Mouse (Mus musculus): Measurements from ENCODE around the gene Trim28. TPM values are rescaled to one million over a fixed set of nuclear protein-coding genes. Genes with fewer than 3 reads are reported as not detected.
"Not testable (repeated sequence)": the region's sequence is repeated elsewhere in the genome, so short reads cannot be mapped to it uniquely, and the experiment has no call there.

The Trim28 gene
- polyA plus RNA-seq, 1 experiment from 2014 or later, result 273 TPM

DNA sequence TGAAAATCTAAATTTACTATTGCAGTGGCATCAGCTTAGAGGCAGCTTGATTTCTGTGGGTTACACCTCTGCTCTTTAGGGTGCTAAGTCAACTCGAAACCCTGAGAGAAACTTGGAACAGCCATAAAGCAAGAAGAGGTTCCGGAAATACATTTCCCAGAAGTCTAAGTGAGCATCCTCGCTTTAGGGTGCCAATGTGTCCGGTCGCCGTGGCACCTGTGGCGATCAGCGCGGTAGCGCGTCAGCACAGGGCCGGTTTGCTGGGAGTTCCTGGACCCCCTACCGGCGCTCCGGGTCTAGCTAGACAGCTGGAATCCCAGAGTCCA, 55.0 kb downstream of the Trim28 start:
- peaks cover 4% of the 10 kb centered on the region; the same call in 1 of the 2 replicates for H3K36me3 ChIP-seq
- H3K4me2 ChIP-seq (replicated peaks), result peak overlapping the region; percentile 54
- no peak for ATAC-seq
- H3K4me1 ChIP-seq (replicated peaks), result peaks cover 7% of the 10 kb centered on the region
- peak overlapping the region; percentile 71 for H3K9ac ChIP-seq (replicated peaks)
- H3K27ac ChIP-seq, result peak overlapping the region; percentile 97
- H3K9me3 ChIP-seq, result no peaks in the 10 kb centered on the region
- WGBS, result 3% methylated on average over 15 of the region's 15 CpGs
- H3K27me3 ChIP-seq, result no peaks in the 10 kb centered on the region
- peak overlapping the region; percentile 58 for H3K4me3 ChIP-seq (replicated peaks)

DNA sequence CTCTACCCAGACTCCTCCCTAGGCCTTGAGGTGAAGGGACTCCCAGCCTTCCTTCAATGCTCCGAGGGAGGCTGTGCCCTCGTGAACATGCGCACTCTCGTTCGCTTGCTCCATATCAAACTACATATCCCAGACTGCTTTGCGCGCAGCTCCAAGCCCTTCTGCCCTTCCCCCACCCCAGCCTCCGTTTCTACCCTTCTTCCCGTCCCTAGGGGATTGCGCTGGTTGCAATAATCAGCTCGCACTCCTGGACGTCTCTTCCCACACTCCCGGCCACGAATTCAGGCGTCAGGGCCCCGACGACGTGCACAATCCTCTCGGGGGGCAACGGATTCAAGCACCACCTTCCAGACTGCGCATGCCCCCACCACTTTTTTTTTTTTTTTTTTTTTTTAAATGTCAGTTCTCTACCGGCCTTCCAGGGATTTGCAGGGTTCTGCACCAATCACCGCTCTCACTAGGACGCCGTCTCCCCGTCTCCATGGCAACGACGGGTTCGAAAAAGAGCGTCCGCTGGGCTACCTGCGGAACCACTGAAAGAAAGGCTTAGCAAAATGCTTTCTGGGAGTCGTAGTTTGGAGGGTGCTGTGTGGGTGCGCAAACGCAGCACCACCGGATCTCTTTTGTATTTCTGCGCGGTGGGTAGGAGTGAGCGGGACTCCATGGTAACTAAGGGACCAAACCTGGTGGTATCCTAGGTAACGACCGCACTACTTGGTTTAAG, 55.5 kb downstream of the Trim28 start, which contains the start of gene Mzf1:
Mzf1 (minus strand) TSS at position 478 of the 724 bp plus-strand sequence.
- Histone ChIP-seq H3K27me3 (no peaks in the 10 kb centered on the region), H3K27ac (peak within 1 kb of the TSS; percentile 97), H3K9ac (replicated peaks) (peak within 1 kb of the TSS; percentile 71), H3K36me3 (peaks cover 4% of the 10 kb centered on the region; the same call in 1 of the 2 replicates), H3K4me1 (replicated peaks) (peaks cover 7% of the 10 kb centered on the region), H3K4me3 (replicated peaks) (peak within 1 kb of the TSS; percentile 58), H3K4me2 (replicated peaks) (peak within 1 kb of the TSS; percentile 54), H3K9me3 (no peaks in the 10 kb centered on the region)
- ATAC-seq, result peak; percentile 96
- WGBS, result under 1% methylated on average over 41 of the region's 41 CpGs

DNA sequence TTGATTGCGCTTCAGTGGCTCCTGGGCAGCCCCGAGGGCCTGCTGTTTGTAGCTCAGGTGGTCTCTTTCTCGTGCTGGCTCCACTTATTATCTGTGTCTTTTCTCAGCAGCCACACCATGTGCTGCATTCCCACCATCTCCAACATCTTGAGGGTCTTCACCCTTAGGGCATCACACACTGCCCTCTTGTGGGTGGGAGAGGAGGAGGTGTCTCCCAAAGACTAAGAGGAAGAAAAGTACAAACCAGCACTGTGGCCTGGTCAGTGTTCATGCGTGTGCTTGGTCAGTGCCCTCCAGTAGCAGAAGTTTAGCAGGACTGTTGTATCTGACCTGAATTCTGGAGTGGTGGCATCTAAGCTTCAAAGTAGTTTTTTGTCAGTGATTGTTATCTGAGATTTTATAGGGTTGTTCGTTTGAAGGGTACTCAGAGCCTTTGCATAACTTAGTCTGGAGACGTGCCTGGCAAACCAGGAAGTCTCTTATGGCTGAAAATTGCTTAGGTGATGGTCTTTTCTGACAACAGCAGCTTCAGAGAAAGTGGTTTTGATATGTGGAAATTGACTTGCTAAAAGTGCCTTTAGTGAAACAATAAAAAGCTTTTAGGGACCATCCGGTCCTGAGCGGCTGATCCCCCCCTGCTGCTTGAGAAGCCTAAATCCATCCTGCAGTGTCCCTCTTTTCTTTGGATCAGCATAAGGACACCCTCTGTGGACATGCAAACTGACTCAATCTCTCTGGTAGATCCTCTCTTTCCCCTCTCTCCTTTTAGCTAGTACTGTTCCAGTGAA, 58.2 kb downstream of the Trim28 start:
- H3K4me3 ChIP-seq (replicated peaks), result no peak overlapping the region
- no peaks in the 10 kb centered on the region for H3K27me3 ChIP-seq
- H3K27ac ChIP-seq, result no peak overlapping the region
- H3K9me3 ChIP-seq, result no peaks in the 10 kb centered on the region
- H3K4me2 ChIP-seq (replicated peaks), result no peak overlapping the region
- H3K4me1 ChIP-seq (replicated peaks), result peaks cover 7% of the 10 kb centered on the region
- 51% methylated on average over 8 of the region's 8 CpGs for WGBS
- no peak for ATAC-seq
- H3K9ac ChIP-seq (replicated peaks), result no peak overlapping the region
- no peaks in the 10 kb centered on the region for H3K36me3 ChIP-seq

- Histone ChIP-seq H3K27me3 (no peaks in the 10 kb centered on the region), H3K27ac (no peak overlapping the region), H3K4me2 (replicated peaks) (no peak overlapping the region), H3K36me3 (no peaks in the 10 kb centered on the region), H3K9me3 (no peaks in the 10 kb centered on the region), H3K9ac (replicated peaks) (no peak overlapping the region), H3K4me1 (replicated peaks) (no peaks in the 10 kb centered on the region), H3K4me3 (replicated peaks) (no peak overlapping the region)
- WGBS, result 85% methylated on average over 9 of the region's 9 CpGs
- no peak for ATAC-seq
Measured at GRCm38 (mm10) chr7:13059536-13059935, 60.6 kb downstream of the Trim28 start.

- H3K9me3 ChIP-seq; H3K27me3 ChIP-seq; H3K4me1 ChIP-seq (replicated peaks); ATAC-seq; H3K4me3 ChIP-seq (replicated peaks); H3K9ac ChIP-seq (replicated peaks); H3K27ac ChIP-seq; H3K36me3 ChIP-seq; H3K4me2 ChIP-seq (replicated peaks): not testable (repeated sequence)
- 41% methylated on average over 2 of the region's 2 CpGs for WGBS
Measured at GRCm38 (mm10) chr7:13063399-13063798, 64.5 kb downstream of the Trim28 start.

GRCm38 (mm10) chr7:13072293-13072692, 73.4 kb downstream of the Trim28 start:
- no peaks in the 10 kb centered on the region for H3K27me3 ChIP-seq
- no peak overlapping the region for H3K27ac ChIP-seq
- no peak overlapping the region for H3K4me2 ChIP-seq (replicated peaks)
- no peaks in the 10 kb centered on the region for H3K36me3 ChIP-seq
- no peak overlapping the region for H3K9ac ChIP-seq (replicated peaks)
- WGBS, result 62% methylated on average over 5 of the region's 5 CpGs
- H3K9me3 ChIP-seq, result no peaks in the 10 kb centered on the region
- H3K4me3 ChIP-seq (replicated peaks), result no peak overlapping the region
- no peak for ATAC-seq
- no peaks in the 10 kb centered on the region for H3K4me1 ChIP-seq (replicated peaks)

Other genes with a start within 250 kb of the Trim28 start
- 20.8 and 21.4 TPM in 2 replicates for gene Zscan18, start 195.5 kb upstream of the Trim28 start, polyA plus RNA-seq (2015; fragmentation: Nextera tagmentation; extraction: Ambion mirVana)
- gene Zfp329, start 180.3 kb upstream of the Trim28 start, polyA plus RNA-seq (2015; fragmentation: Nextera tagmentation; extraction: Ambion mirVana), result 33.9 and 36.3 TPM in 2 replicates
- 31.8 and 31.9 TPM in 2 replicates for gene Zfp110, start 164.4 kb upstream of the Trim28 start, polyA plus RNA-seq (2015; fragmentation: Nextera tagmentation; extraction: Ambion mirVana)
- 7.4 and 7.6 TPM in 2 replicates for gene Zfp128, start 117.9 kb upstream of the Trim28 start, polyA plus RNA-seq (2015; fragmentation: Nextera tagmentation; extraction: Ambion mirVana)
- gene Zscan22, start 101.3 kb upstream of the Trim28 start, polyA plus RNA-seq (2015; fragmentation: Nextera tagmentation; extraction: Ambion mirVana), result 10.4 and 10.5 TPM in 2 replicates
- 680 and 686 TPM in 2 replicates for gene Rps5, start 76.8 kb upstream of the Trim28 start, polyA plus RNA-seq (2015; fragmentation: Nextera tagmentation; extraction: Ambion mirVana)
- gene Rnf225, start 71.7 kb upstream of the Trim28 start, polyA plus RNA-seq (2015; fragmentation: Nextera tagmentation; extraction: Ambion mirVana), result 0.69 and 1.1 TPM in 2 replicates
- gene Zfp324, start 33.3 kb upstream of the Trim28 start, polyA plus RNA-seq (2015; fragmentation: Nextera tagmentation; extraction: Ambion mirVana), result 13.7 and 15.4 TPM in 2 replicates
- 14.3 and 16.2 TPM in 2 replicates for gene Zfp446, start 21.3 kb upstream of the Trim28 start, polyA plus RNA-seq (2015; fragmentation: Nextera tagmentation; extraction: Ambion mirVana)
- gene Slc27a5, start 922 bp upstream of the Trim28 start, polyA plus RNA-seq (2015; fragmentation: Nextera tagmentation; extraction: Ambion mirVana), result 0.11 and 0.23 TPM in 2 replicates
- gene Zbtb45, start 10.9 kb downstream of the Trim28 start, polyA plus RNA-seq (2015; fragmentation: Nextera tagmentation; extraction: Ambion mirVana), result 37.3 and 41.2 TPM in 2 replicates
- 181 and 186 TPM in 2 replicates for gene Chmp2a, start 35.7 kb downstream of the Trim28 start, polyA plus RNA-seq (2015; fragmentation: Nextera tagmentation; extraction: Ambion mirVana)
- gene Ube2m, start 39.2 kb downstream of the Trim28 start, polyA plus RNA-seq (2015; fragmentation: Nextera tagmentation; extraction: Ambion mirVana), result 63.1 and 91.6 TPM in 2 replicates
- 6.8 and 7.1 TPM in 2 replicates for gene Mzf1, start 55.6 kb downstream of the Trim28 start, polyA plus RNA-seq (2015; fragmentation: Nextera tagmentation; extraction: Ambion mirVana)
- gene Vmn1r85, start 96.1 kb downstream of the Trim28 start, polyA plus RNA-seq (2015; fragmentation: Nextera tagmentation; extraction: Ambion mirVana), result 0.03 and 0.04 TPM in 2 replicates
- not detected in 2 replicates for gene Vmn1r86, start 120.8 kb downstream of the Trim28 start, polyA plus RNA-seq (2015; fragmentation: Nextera tagmentation; extraction: Ambion mirVana)
- gene Vmn1r87, start 141.0 kb downstream of the Trim28 start, polyA plus RNA-seq (2015; fragmentation: Nextera tagmentation; extraction: Ambion mirVana), result not detected in 2 replicates
- gene Vmn1r88, start 160.5 kb downstream of the Trim28 start, polyA plus RNA-seq (2015; fragmentation: Nextera tagmentation; extraction: Ambion mirVana), result not detected in 2 replicates
- not detected in 2 replicates for gene Vmn1r89, start 213.9 kb downstream of the Trim28 start, polyA plus RNA-seq (2015; fragmentation: Nextera tagmentation; extraction: Ambion mirVana)